Mouse (Mus musculus): ENCODE data around the gene Prickle4. TPM values are rescaled to one million over a fixed set of nuclear protein-coding genes. Genes with fewer than 3 reads are reported as not detected.
A peak's percentile ranks its signal among the peaks of the same experiment; 100 is the strongest.

The Prickle4 gene
- polyA plus RNA-seq, 1 experiment from 2014 or later, result 1.3 TPM

GRCm38 (mm10) chr17:47710036-47710435, 15.5 kb upstream of the Prickle4 start:
- 74% methylated on average over 3 of the region's 3 CpGs for WGBS
- H3K9ac ChIP-seq (ENCODE audit: low read depth, low read length), result no peak overlapping the region
- ATAC-seq (ENCODE audit: low FRiP score, low TSS enrichment), result no peak

GRCm38 (mm10) chr17:47708972-47709371, 14.4 kb upstream of the Prickle4 start:
- Histone ChIP-seq H3K27ac (ENCODE audit: low read depth, low read length) (no peak overlapping the region), H3K4me1 (ENCODE audit: control insufficient read depth, insufficient read depth, low read length) (no peaks in the 10 kb centered on the region), H3K4me2 (replicated peaks; ENCODE audit: low read depth, low read length) (no peak overlapping the region), H3K9me3 (ENCODE audit: control insufficient read depth, low read length) (no peaks in the 10 kb centered on the region), H3K27me3 (ENCODE audit: control insufficient read depth, insufficient read depth, low read length) (no peaks in the 10 kb centered on the region), H3K9ac (ENCODE audit: low read depth, low read length) (no peak overlapping the region), H3K4me3 (ENCODE audit: low read length) (no peak overlapping the region), H3K36me3 (ENCODE audit: control insufficient read depth, insufficient read depth, low read length) (no peaks in the 10 kb centered on the region)
- WGBS, result 60% methylated on average over 4 of the region's 4 CpGs
- ATAC-seq (ENCODE audit: low FRiP score, low TSS enrichment), result no peak

More at GRCm38 (mm10) chr17:47710036-47710435, 15.5 kb upstream of the Prickle4 start:
- H3K36me3 ChIP-seq (ENCODE audit: control insufficient read depth, insufficient read depth, low read length), result no peaks in the 10 kb centered on the region
- no peak overlapping the region for H3K27ac ChIP-seq (ENCODE audit: low read depth, low read length)
- H3K4me3 ChIP-seq (ENCODE audit: low read length), result no peak overlapping the region
- H3K4me2 ChIP-seq (replicated peaks; ENCODE audit: low read depth, low read length), result no peak overlapping the region
- H3K27me3 ChIP-seq (ENCODE audit: control insufficient read depth, insufficient read depth, low read length), result no peaks in the 10 kb centered on the region
- no peaks in the 10 kb centered on the region for H3K9me3 ChIP-seq (ENCODE audit: control insufficient read depth, low read length)
- H3K4me1 ChIP-seq (ENCODE audit: control insufficient read depth, insufficient read depth, low read length), result no peaks in the 10 kb centered on the region

DNA sequence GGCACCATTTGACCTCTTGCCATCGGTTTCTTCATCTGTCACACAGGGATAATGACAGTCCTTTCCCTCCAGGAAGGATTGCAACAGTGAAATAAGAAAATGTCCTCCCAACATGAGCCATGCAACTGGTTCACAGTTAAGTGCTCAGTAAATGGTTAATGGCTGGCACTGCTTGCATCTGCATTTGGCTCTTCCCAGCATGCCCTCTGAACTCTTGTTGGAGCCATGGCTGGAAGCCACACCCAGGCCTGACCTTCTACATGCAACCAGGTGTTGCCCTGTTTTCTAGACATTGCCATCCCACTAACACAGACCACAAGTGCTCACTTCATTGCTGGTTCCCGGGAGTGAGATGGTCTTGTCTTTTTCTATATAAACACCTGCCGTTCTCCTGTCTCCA, 13.4 kb upstream of the Prickle4 start:
- Histone ChIP-seq H3K4me2 (replicated peaks; ENCODE audit: low read depth, low read length) (no peak overlapping the region), H3K4me3 (ENCODE audit: low read length) (no peak overlapping the region), H3K9me3 (ENCODE audit: control insufficient read depth, low read length) (no peaks in the 10 kb centered on the region), H3K27me3 (ENCODE audit: control insufficient read depth, insufficient read depth, low read length) (peaks cover 3% of the 10 kb centered on the region; the same call in 1 of the 2 replicates), H3K27ac (ENCODE audit: low read depth, low read length) (no peak overlapping the region), H3K36me3 (ENCODE audit: control insufficient read depth, insufficient read depth, low read length) (peaks cover 8% of the 10 kb centered on the region; the same call in 1 of the 2 replicates), H3K4me1 (ENCODE audit: control insufficient read depth, insufficient read depth, low read length) (peaks cover 3% of the 10 kb centered on the region; the same call in 1 of the 2 replicates), H3K9ac (ENCODE audit: low read depth, low read length) (no peak overlapping the region)
- no peak for ATAC-seq (ENCODE audit: low FRiP score, low TSS enrichment)
- 88% methylated on average over 3 of the region's 3 CpGs for WGBS

- Histone ChIP-seq H3K9ac (ENCODE audit: low read depth, low read length) (no peak overlapping the region), H3K27ac (ENCODE audit: low read depth, low read length) (no peak overlapping the region), H3K4me1 (ENCODE audit: control insufficient read depth, insufficient read depth, low read length) (peaks cover 6% of the 10 kb centered on the region; the same call in 1 of the 2 replicates), H3K36me3 (ENCODE audit: control insufficient read depth, insufficient read depth, low read length) (peaks cover 20% of the 10 kb centered on the region; the same call in 1 of the 2 replicates), H3K27me3 (ENCODE audit: control insufficient read depth, insufficient read depth, low read length) (peaks cover 3% of the 10 kb centered on the region; the same call in 1 of the 2 replicates), H3K4me3 (ENCODE audit: low read length) (no peak overlapping the region), H3K9me3 (ENCODE audit: control insufficient read depth, low read length) (no peaks in the 10 kb centered on the region), H3K4me2 (replicated peaks; ENCODE audit: low read depth, low read length) (no peak overlapping the region)
- WGBS, result 57% methylated on average over 1 of the region's 1 CpGs
- ATAC-seq (ENCODE audit: low FRiP score, low TSS enrichment), result no peak
Observed at GRCm38 (mm10) chr17:47706196-47706595, 11.7 kb upstream of the Prickle4 start.

GRCm38 (mm10) chr17:47704692-47705091, 10.2 kb upstream of the Prickle4 start:
- no peak overlapping the region for H3K4me2 ChIP-seq (replicated peaks; ENCODE audit: low read depth, low read length)
- no peaks in the 10 kb centered on the region for H3K9me3 ChIP-seq (ENCODE audit: control insufficient read depth, low read length)
- H3K4me3 ChIP-seq (ENCODE audit: low read length), result no peak overlapping the region
- no peak overlapping the region for H3K27ac ChIP-seq (ENCODE audit: low read depth, low read length)
- peaks cover 6% of the 10 kb centered on the region; the same call in 1 of the 2 replicates for H3K4me1 ChIP-seq (ENCODE audit: control insufficient read depth, insufficient read depth, low read length)
- peaks cover 20% of the 10 kb centered on the region; the same call in 1 of the 2 replicates for H3K36me3 ChIP-seq (ENCODE audit: control insufficient read depth, insufficient read depth, low read length)
- no peak for ATAC-seq (ENCODE audit: low FRiP score, low TSS enrichment)
- WGBS, result 84% methylated on average over 4 of the region's 4 CpGs
- H3K27me3 ChIP-seq (ENCODE audit: control insufficient read depth, insufficient read depth, low read length), result peaks cover 3% of the 10 kb centered on the region; the same call in 1 of the 2 replicates
- H3K9ac ChIP-seq (ENCODE audit: low read depth, low read length), result no peak overlapping the region

- H3K27me3 ChIP-seq (ENCODE audit: control insufficient read depth, insufficient read depth, low read length), result peaks cover 3% of the 10 kb centered on the region; the same call in 1 of the 2 replicates
- peaks cover 6% of the 10 kb centered on the region; the same call in 1 of the 2 replicates for H3K4me1 ChIP-seq (ENCODE audit: control insufficient read depth, insufficient read depth, low read length)
- no peak overlapping the region for H3K27ac ChIP-seq (ENCODE audit: low read depth, low read length)
- H3K4me2 ChIP-seq (replicated peaks; ENCODE audit: low read depth, low read length), result no peak overlapping the region
- peaks cover 20% of the 10 kb centered on the region; the same call in 1 of the 2 replicates for H3K36me3 ChIP-seq (ENCODE audit: control insufficient read depth, insufficient read depth, low read length)
- 0 out of 2 replicates have a peak overlapping the region, but pooled peaks have one; percentile 12 for H3K9ac ChIP-seq (ENCODE audit: low read depth, low read length)
- no peaks in the 10 kb centered on the region for H3K9me3 ChIP-seq (ENCODE audit: control insufficient read depth, low read length)
- no peak for ATAC-seq (ENCODE audit: low FRiP score, low TSS enrichment)
- no peak overlapping the region for H3K4me3 ChIP-seq (ENCODE audit: low read length)
- WGBS, result 31% methylated on average over 18 of the region's 20 CpGs
Observed at GRCm38 (mm10) chr17:47703556-47703955, 9.0 kb upstream of the Prickle4 start.

DNA sequence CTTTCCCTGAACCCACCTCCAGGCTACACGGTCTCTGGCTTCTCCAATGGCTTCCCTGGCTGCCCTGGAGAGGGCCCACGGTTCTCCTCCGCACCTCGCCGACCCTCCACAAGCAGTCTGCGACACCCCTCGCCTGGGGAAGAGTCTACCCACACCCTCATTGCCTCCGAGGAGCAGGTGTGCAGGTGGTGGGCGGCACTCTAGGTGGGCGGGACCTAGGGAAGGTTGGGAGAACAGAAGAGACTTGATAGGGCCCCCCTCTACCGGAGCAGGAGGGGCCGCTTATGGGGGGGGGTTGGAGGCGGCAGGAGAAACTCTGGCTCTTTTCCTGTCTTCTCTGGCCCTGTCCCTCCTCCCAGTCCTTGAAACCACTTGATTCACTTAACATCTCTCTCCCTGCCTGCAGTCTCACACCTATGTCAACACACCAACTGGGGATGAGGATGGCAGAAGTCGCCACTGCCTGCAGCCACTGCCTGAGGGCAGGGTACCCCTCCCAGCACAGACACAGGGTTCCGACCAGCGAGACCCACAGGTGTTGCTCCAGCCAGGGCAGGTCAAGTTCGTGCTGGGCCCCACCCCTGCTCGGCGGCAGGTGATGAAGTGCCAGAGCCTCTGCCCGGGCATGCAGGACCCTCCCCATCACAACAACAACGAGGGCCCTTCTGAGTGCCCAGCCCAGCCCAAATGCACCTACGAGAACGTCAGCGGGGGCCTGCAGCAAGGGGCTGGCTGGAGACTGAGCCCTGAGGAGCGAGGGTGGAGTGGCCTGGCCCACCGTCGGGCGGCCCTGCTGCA, 8.2 kb upstream of the Prickle4 start:
- H3K36me3 ChIP-seq (ENCODE audit: control insufficient read depth, insufficient read depth, low read length), result peaks cover 20% of the 10 kb centered on the region; the same call in 1 of the 2 replicates
- peaks cover 6% of the 10 kb centered on the region; the same call in 1 of the 2 replicates for H3K4me1 ChIP-seq (ENCODE audit: control insufficient read depth, insufficient read depth, low read length)
- 34% methylated on average over 28 of the region's 28 CpGs for WGBS
- H3K4me2 ChIP-seq (replicated peaks; ENCODE audit: low read depth, low read length), result no peak overlapping the region
- no peak overlapping the region for H3K27ac ChIP-seq (ENCODE audit: low read depth, low read length)
- H3K4me3 ChIP-seq (ENCODE audit: low read length), result no peak overlapping the region
- no peak; the same call in 1 of the 2 replicates for ATAC-seq (ENCODE audit: low FRiP score, low TSS enrichment)
- peaks cover 3% of the 10 kb centered on the region; the same call in 1 of the 2 replicates for H3K27me3 ChIP-seq (ENCODE audit: control insufficient read depth, insufficient read depth, low read length)
- no peaks in the 10 kb centered on the region for H3K9me3 ChIP-seq (ENCODE audit: control insufficient read depth, low read length)
- H3K9ac ChIP-seq (ENCODE audit: low read depth, low read length), result no peak overlapping the region

- Histone ChIP-seq H3K4me3 (ENCODE audit: low read length) (no peak overlapping the region), H3K9me3 (ENCODE audit: control insufficient read depth, low read length) (no peaks in the 10 kb centered on the region), H3K27me3 (ENCODE audit: control insufficient read depth, insufficient read depth, low read length) (peaks cover 3% of the 10 kb centered on the region; the same call in 1 of the 2 replicates), H3K36me3 (ENCODE audit: control insufficient read depth, insufficient read depth, low read length) (peaks cover 20% of the 10 kb centered on the region; the same call in 1 of the 2 replicates), H3K4me1 (ENCODE audit: control insufficient read depth, insufficient read depth, low read length) (peaks cover 6% of the 10 kb centered on the region; the same call in 1 of the 2 replicates), H3K9ac (ENCODE audit: low read depth, low read length) (no peak overlapping the region), H3K27ac (ENCODE audit: low read depth, low read length) (no peak overlapping the region), H3K4me2 (replicated peaks; ENCODE audit: low read depth, low read length) (no peak overlapping the region)
- ATAC-seq (ENCODE audit: low FRiP score, low TSS enrichment), result no peak
- WGBS, result 78% methylated on average over 9 of the region's 9 CpGs
Observed at GRCm38 (mm10) chr17:47701793-47702192, 7.3 kb upstream of the Prickle4 start.

- H3K4me2 ChIP-seq (replicated peaks; ENCODE audit: low read depth, low read length), result no peak overlapping the region
- WGBS, result 74% methylated on average over 2 of the region's 2 CpGs
- H3K9ac ChIP-seq (ENCODE audit: low read depth, low read length), result no peak overlapping the region
- ATAC-seq (ENCODE audit: low FRiP score, low TSS enrichment), result no peak
- H3K9me3 ChIP-seq (ENCODE audit: control insufficient read depth, low read length), result no peaks in the 10 kb centered on the region
- peaks cover 3% of the 10 kb centered on the region; the same call in 1 of the 2 replicates for H3K27me3 ChIP-seq (ENCODE audit: control insufficient read depth, insufficient read depth, low read length)
- peaks cover 20% of the 10 kb centered on the region; the same call in 1 of the 2 replicates for H3K36me3 ChIP-seq (ENCODE audit: control insufficient read depth, insufficient read depth, low read length)
- H3K4me1 ChIP-seq (ENCODE audit: control insufficient read depth, insufficient read depth, low read length), result peaks cover 8% of the 10 kb centered on the region
- no peak overlapping the region for H3K27ac ChIP-seq (ENCODE audit: low read depth, low read length)
- H3K4me3 ChIP-seq (ENCODE audit: low read length), result no peak overlapping the region
Observed at GRCm38 (mm10) chr17:47699055-47699454, 4.5 kb upstream of the Prickle4 start.
